Mouse (Mus musculus) fibroblast of lung, adult 2 months (primary cell): ENCODE data around the gene 1700031F05Rik.
"Not testable (repeated sequence)": the region's sequence is repeated elsewhere in the genome, so short reads cannot be mapped to it uniquely, and the experiment has no call there.

Source experiments
- DNase-seq: peaks from one replicate; pipeline ENCODE4 v3.0.0-alpha.2; 2011; ENCODE audit warnings: low read depth

The 1700031F05Rik gene

DNA sequence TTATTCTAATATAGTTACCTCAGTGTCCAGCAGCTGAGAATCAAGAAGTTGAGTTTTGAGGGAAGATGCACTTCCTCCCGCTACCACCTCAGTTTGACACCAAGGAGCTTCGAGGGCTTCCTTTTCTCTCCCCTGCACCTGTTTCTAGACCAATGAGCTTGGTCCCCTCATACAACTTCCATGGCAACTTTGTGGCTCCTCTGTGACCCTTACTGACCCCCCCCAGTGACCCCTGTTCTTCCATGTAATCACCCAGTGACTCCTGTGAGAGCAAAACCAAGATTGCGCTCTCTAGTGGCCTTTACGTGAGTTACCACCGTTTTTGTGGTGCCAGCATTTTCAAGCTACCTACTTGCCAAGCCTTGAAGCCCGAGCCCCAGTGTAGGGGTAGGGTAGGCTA lies at the start of gene 1700031F05Rik:
TSS of gene 1700031F05Rik (minus strand) at position 101 of the 400 bp plus-strand sequence.
- DNase-seq: no peak

DNA sequence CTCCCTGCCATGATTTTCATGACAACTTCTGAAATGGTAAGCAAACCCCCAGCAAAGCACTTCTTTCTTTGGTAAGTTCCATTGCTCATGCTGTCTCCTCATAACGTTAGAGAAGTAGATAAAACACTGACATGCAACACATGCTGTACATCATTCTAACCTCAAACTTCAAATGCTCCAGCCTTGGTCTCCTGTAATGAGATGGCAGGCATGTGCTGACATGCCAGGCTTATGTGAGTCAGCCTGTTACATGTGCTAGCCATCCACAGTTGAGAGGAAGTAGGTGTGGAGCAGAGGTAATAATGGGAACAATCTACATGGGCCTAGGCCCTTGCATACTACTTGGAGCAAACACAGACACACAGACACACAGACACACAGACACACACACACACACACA lies 47.1 kb upstream of the 1700031F05Rik start:
- not testable (repeated sequence) for DNase-seq

DNA sequence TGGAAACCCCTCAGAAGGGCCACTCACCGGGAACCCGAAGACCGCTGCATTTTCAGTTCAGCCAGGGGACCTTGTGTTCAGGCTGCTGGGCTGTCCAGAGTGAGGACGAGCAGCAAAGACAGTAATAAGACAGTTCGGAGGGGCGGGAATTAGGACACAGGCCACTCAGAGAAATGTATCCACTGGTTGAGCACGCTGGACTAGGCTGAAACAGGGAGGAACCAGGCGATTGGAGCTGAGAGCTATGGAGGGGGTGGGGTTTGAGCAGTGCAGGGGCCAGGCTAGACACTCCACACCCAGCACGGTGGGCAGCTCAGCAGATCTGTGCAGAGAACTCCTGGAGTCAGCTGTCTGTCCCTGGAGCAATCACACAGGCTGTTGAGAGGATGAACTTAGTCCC lies 40.8 kb upstream of the 1700031F05Rik start, which contains the start of the genes Dmrtc1a and 1700011M02Rik:
TSS of gene Dmrtc1a (minus strand) at position 101 of the 400 bp plus-strand sequence.
TSS of gene 1700011M02Rik (plus strand) at position 319 of the 400 bp plus-strand sequence.
- DNase-seq: not testable (repeated sequence)

DNA sequence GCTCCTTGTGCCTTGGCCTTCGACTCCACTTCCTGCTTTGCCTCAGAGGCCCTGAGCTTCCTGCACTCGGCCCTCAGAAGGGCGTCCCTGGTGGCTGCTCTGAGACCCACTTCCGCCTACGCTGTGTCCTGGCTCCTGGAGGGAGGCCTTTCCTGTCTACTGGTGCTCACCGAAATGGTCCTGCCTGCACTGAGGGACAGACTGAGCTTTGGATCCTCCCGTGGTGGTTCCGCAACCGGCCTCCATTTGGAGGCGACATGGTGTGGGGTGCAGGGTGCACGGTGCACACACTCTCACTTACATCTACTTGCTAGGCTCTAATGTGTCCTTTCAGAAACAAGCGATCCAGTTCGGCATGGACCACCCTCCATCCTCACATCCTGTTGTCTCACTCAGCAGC lies 13.3 kb downstream of the 1700031F05Rik start, which contains the start of gene Dmrtc1c2:
TSS of gene Dmrtc1c2 (minus strand) at position 101 of the 400 bp plus-strand sequence.
- not testable (repeated sequence) for DNase-seq

DNA sequence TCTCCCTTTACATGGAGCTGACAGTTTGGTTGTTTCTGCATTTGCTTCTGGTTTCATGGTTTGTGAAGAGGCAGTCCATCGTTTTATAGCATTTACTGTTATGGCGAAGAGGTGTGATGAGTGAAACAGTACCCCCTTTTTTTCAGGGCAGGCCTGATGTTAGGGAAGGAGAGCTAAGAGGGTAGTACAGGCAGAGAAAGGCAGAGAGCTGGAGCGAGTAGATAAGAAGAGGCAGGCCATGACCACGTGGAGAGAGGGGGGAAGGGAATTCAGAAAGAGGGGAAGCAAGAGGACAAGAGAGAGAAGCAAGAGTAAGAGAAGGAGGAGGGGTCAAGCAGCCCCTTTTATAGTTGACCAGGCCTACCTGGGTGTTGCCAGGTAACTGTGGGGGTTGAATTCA lies 55.5 kb downstream of the 1700031F05Rik start:
- DNase-seq: no peak
